Mouse (Mus musculus) hindbrain, embryonic 16.5 days (tissue): ENCODE measurements around the gene Nsg2. TPM values are rescaled to one million over a fixed set of nuclear protein-coding genes. Genes with fewer than 3 reads are reported as not detected.
"Not testable (repeated sequence)": the region's sequence is repeated elsewhere in the genome, so short reads cannot be mapped to it uniquely, and the experiment has no call there.

Experiments used
- ATAC-seq: fragments of 200-750 bp; cut with Nextera tagmentation; 2 replicates; pipeline ENCODE4 v1.8.0; 2017; ENCODE audit warnings: moderate TSS enrichment, moderate library complexity
- H3K27ac ChIP-seq: fragments of 300-500 bp; sonication (generic); 2 replicates; pipeline ENCODE4 v1.5.1; 2014; ENCODE audit warnings: low read depth, mild to moderate bottlenecking, control low read depth, low read length, moderate library complexity
- H3K27me3 ChIP-seq: fragments of 300-500 bp; sonication (generic); replicated peaks from 2 replicates; pipeline ENCODE4 v1.6.1; 2014; ENCODE audit warnings: low read length; ENCODE audit not compliant: control insufficient read depth, insufficient read depth
- H3K36me3 ChIP-seq: fragments of 300-500 bp; sonication (generic); 2 replicates; pipeline ENCODE4 v1.6.1; 2014; ENCODE audit warnings: mild to moderate bottlenecking, low read length, moderate library complexity, mixed read lengths; ENCODE audit not compliant: control insufficient read depth, insufficient read depth
- H3K4me1 ChIP-seq: fragments of 300-500 bp; sonication (generic); 2 replicates; pipeline ENCODE4 v1.6.1; 2014; ENCODE audit warnings: low read depth, low read length; ENCODE audit not compliant: control insufficient read depth, insufficient read depth
- H3K4me2 ChIP-seq: fragments of 300-500 bp; sonication (generic); 2 replicates; pipeline ENCODE4 v1.6.1; 2014; ENCODE audit warnings: mild to moderate bottlenecking, low read length, control low read depth, moderate library complexity
- H3K4me3 ChIP-seq: fragments of 300-500 bp; sonication (generic); 2 replicates; pipeline ENCODE4 v1.5.1; 2014; ENCODE audit warnings: mild to moderate bottlenecking, low read length, control low read depth, moderate library complexity
- H3K9ac ChIP-seq: fragments of 300-500 bp; sonication (generic); 2 replicates; pipeline ENCODE4 v1.6.1; 2014; ENCODE audit warnings: low read depth, mild to moderate bottlenecking, control low read depth, low read length, moderate library complexity
- H3K9me3 ChIP-seq: fragments of 300-500 bp; sonication (generic); 2 replicates; pipeline ENCODE4 v1.6.1; 2014; ENCODE audit warnings: mild to moderate bottlenecking, low read length, moderate library complexity; ENCODE audit not compliant: control insufficient read depth
- WGBS: fragments of 180-500 bp; shearing (Covaris S2); extraction: QIAGEN DNeasy Blood & Tissue Kit; methylation state at CpG from one replicate; pipeline ENCODE4 v1.1.7; 2014; 5-methylcytosine and 5-hydroxymethylcytosine counted together
- polyA plus RNA-seq: library from polyadenylated mRNA; unstranded; fragments of >200 nt; fragmentation: Nextera tagmentation; extraction: Ambion mirVana; gene quantifications from 2 replicates; pipeline ENCODE4 v1.2.1, GENCODE M21; 2015

The Nsg2 gene
- polyA plus RNA-seq = 530 and 557 TPM in 2 replicates

DNA sequence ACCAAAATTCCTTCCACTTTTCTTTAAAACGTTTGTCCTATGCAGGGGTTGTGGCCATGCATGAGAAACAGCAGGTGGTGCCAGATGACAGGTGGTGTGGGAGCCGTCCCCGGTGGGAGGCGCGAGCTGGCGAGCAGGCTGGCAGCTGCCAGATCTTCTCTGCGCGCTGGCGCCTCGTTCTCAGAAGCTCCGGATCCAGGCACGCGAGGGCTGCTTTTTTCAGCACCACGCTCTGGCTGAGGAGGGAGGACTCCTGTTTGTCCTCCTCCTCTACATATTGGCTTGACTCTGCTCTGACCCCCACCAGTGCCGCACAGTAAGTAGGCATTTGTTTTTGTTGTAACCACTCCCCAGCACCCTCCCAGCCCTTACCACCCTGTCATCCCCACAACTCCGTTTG, at the start of gene Nsg2:
Gene Nsg2 (plus strand): TSS at position 183 of the 400 bp plus-strand sequence.
- under 1% methylated on average over 16 of the region's 16 CpGs for WGBS
- H3K4me1 ChIP-seq = peaks cover 21% of the 10 kb centered on the region
- H3K27ac ChIP-seq = peak within 1 kb of the TSS; percentile 92
- H3K9ac ChIP-seq = peak within 1 kb of the TSS; percentile 81
- ATAC-seq = peak; percentile 89
- peak within 1 kb of the TSS; percentile 58 for H3K4me3 ChIP-seq
- H3K4me2 ChIP-seq = peak within 1 kb of the TSS; percentile 90
- H3K36me3 ChIP-seq = peaks cover 14% of the 10 kb centered on the region
- H3K27me3 ChIP-seq = no peaks in the 10 kb centered on the region
- no peaks in the 10 kb centered on the region for H3K9me3 ChIP-seq

GRCm38 (mm10) chr11:31960071-31960470, 40.2 kb upstream of the Nsg2 start:
- no peak for ATAC-seq
- Histone ChIP-seq H3K4me3 (no peak overlapping the region), H3K27ac (no peak overlapping the region), H3K36me3 (no peaks in the 10 kb centered on the region), H3K9ac (no peak overlapping the region), H3K9me3 (no peaks in the 10 kb centered on the region), H3K4me1 (no peaks in the 10 kb centered on the region), H3K27me3 (no peaks in the 10 kb centered on the region), H3K4me2 (no peak overlapping the region)

- ATAC-seq = no peak
- Histone ChIP-seq H3K4me1 (peaks cover 5% of the 10 kb centered on the region), H3K36me3 (no peaks in the 10 kb centered on the region), H3K4me3 (no peak overlapping the region), H3K4me2 (no peak overlapping the region), H3K9ac (no peak overlapping the region), H3K27me3 (no peaks in the 10 kb centered on the region), H3K9me3 (no peaks in the 10 kb centered on the region), H3K27ac (no peak overlapping the region)
- WGBS = 100% methylated on average over 1 of the region's 1 CpGs
These were observed 36.3 kb upstream of the Nsg2 start for GRCm38 (mm10) chr11:31963993-31964392.

GRCm38 (mm10) chr11:31965256-31966134, 34.8 kb upstream of the Nsg2 start, which contains the start of gene 4930524B15Rik:
4930524B15Rik (plus strand) TSS chr11:31965592.
- peak within 1 kb of the TSS; percentile 66 for H3K9ac ChIP-seq

GRCm38 (mm10) chr11:31974132-31974531, 26.1 kb upstream of the Nsg2 start:
- Histone ChIP-seq H3K4me2 (no peak overlapping the region), H3K9me3 (no peaks in the 10 kb centered on the region), H3K27me3 (no peaks in the 10 kb centered on the region), H3K4me1 (no peaks in the 10 kb centered on the region), H3K9ac (no peak overlapping the region), H3K36me3 (no peaks in the 10 kb centered on the region), H3K4me3 (no peak overlapping the region), H3K27ac (no peak overlapping the region)
- no peak for ATAC-seq
- 88% methylated on average over 4 of the region's 4 CpGs for WGBS

More at GRCm38 (mm10) chr11:31965256-31966134, 34.8 kb upstream of the Nsg2 start, which contains the start of gene 4930524B15Rik:
- Histone ChIP-seq H3K36me3 (no peaks in the 10 kb centered on the region), H3K4me2 (peak within 1 kb of the TSS; percentile 60), H3K9me3 (no peaks in the 10 kb centered on the region), H3K4me3 (peak within 1 kb of the TSS; percentile 30), H3K27me3 (no peaks in the 10 kb centered on the region), H3K4me1 (peaks cover 5% of the 10 kb centered on the region), H3K27ac (no peak within 1 kb of the TSS)
- 43% methylated on average over 43 of the region's 49 CpGs for WGBS
- ATAC-seq = peak; percentile 67

GRCm38 (mm10) chr11:31974826-31975225, 25.4 kb upstream of the Nsg2 start:
- Histone ChIP-seq H3K36me3 (no peaks in the 10 kb centered on the region), H3K9me3 (peaks cover under 1% of the 10 kb centered on the region; the same call in 1 of the 2 replicates), H3K27ac (no peak overlapping the region), H3K4me3 (no peak overlapping the region), H3K27me3 (no peaks in the 10 kb centered on the region), H3K9ac (no peak overlapping the region), H3K4me1 (no peaks in the 10 kb centered on the region), H3K4me2 (no peak overlapping the region)
- ATAC-seq = no peak
- 65% methylated on average over 8 of the region's 8 CpGs for WGBS

DNA sequence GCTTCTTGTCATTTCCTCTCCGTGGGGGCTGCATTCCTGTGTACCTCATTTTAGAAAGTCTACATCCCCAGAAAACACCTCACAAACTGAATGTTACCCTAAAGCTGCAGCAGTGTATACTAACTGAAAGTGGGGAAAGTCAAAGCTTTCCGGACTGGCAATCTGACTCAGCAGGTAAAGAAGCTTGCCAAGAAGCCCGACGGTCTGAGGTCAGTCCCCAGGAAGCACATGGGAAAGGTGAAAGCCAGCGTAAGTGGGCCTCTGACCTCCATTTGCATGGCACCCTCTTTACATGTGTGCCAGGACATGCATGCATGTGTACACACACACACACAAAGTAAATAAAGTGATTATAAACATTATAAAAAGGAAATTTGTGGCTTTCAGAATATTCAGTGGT, 24.6 kb upstream of the Nsg2 start:
- no peak for ATAC-seq
- no peaks in the 10 kb centered on the region for H3K36me3 ChIP-seq

GRCm38 (mm10) chr11:31976137-31976536, 24.1 kb upstream of the Nsg2 start:
- H3K9ac ChIP-seq = no peak overlapping the region
- no peaks in the 10 kb centered on the region for H3K4me1 ChIP-seq
- 82% methylated on average over 5 of the region's 5 CpGs for WGBS
- no peak overlapping the region for H3K4me2 ChIP-seq
- ATAC-seq = no peak
- peaks cover 4% of the 10 kb centered on the region; the same call in 1 of the 2 replicates for H3K9me3 ChIP-seq
- no peaks in the 10 kb centered on the region for H3K36me3 ChIP-seq
- H3K27ac ChIP-seq = no peak overlapping the region
- no peak overlapping the region for H3K4me3 ChIP-seq
- no peaks in the 10 kb centered on the region for H3K27me3 ChIP-seq

More for the DNA sequence above, 24.6 kb upstream of the Nsg2 start:
- Histone ChIP-seq H3K4me3 (no peak overlapping the region), H3K9me3 (peaks cover 4% of the 10 kb centered on the region; the same call in 1 of the 2 replicates), H3K9ac (no peak overlapping the region), H3K4me1 (no peaks in the 10 kb centered on the region), H3K27me3 (no peaks in the 10 kb centered on the region), H3K4me2 (no peak overlapping the region), H3K27ac (no peak overlapping the region)
- 74% methylated on average over 5 of the region's 5 CpGs for WGBS

DNA sequence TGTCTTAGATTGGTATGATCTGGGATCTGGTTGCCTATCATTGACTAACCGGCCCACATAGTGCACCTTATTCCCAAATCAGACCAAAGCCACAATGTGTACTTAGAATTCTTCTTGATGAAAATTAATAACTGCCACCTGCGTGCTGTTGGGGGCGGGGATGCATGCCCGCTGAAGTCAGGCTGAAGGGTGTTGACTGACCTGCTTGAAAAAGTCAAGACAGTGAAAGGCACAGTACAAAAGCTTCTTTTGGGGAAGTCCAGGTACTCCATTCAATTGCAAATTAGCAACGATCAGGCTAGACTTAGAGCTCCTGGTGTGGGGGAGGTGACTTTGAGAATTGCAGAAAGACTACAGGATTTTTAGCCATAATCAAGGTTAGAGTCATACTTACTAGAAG, 20.2 kb upstream of the Nsg2 start:
- not testable (repeated sequence) for H3K36me3 ChIP-seq, H3K9me3 ChIP-seq, H3K4me1 ChIP-seq, H3K9ac ChIP-seq, H3K4me2 ChIP-seq, H3K27ac ChIP-seq, ATAC-seq, H3K27me3 ChIP-seq, H3K4me3 ChIP-seq
- WGBS = 87% methylated on average over 5 of the region's 5 CpGs
